Mouse (Mus musculus): ENCODE data around the gene Uvrag.

DNA sequence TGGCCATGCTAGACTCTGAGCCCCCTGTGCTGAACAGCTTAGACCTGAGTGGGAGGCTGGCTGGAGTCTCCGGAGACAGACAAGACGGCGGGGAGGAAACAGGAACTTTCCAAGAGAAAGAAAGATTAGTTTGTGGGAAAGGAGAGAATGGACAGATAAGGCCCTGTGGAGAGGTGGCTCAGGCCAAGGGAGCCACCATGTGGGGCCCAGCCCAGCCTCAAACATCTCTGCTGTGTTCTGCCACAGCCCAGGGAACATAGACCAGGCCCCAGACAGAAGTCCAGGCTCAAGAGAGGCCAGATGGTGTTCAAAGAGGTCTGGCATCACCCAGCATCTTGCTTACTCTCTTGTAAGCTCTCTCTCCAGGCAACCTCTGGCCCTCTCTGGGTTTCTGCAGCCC is 283.8 kb downstream of the Uvrag start:
- TF ChIP-seq EP300 (IDR thresholded peaks at IDR 0.05; ENCODE audit: insufficient read depth, low read depth, low read length) (no peak), CTCF (IDR thresholded peaks at IDR 0.05) (no peak)

Data from heart, adult 2 months (tissue).